In the genomic region with DNA sequence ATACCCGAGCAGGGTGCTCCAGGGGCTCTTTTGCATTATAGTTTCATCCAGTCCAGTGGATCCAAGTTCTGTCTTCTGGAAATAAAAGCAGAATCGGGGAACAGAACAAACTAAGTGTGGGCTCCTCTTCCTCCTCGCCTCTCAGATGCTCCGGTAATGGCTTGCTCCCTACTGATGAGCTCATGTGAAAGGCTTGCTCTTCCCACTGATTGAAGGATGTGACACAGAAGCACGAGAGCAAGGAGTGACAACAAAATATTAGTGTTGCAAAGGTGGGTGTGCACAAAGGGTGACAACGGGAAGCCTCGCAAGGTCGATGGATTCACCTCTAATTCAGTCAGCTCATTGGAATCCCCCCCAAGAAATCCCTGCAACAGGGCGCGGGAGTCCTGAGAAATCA, we compare ENCODE assay signal across 21 mouse cellular contexts. TPM values are rescaled to one million over a fixed set of nuclear protein-coding genes. Genes with fewer than 3 reads are reported as not detected.
DNase-seq lines count a peak whose midpoint lies in the region; ATAC-seq and TF ChIP-seq lines count a peak whose summit lies in the region.
"Had no signal": no experiment of that assay in that cellular context is flagged by ENCODE, and none has a peak within 500 bp of the region (broad histone marks: within the 10 kb centered on the region; RNA-seq: fewer than 3 reads in every experiment).

No protein-coding gene starts in this region.

- ATAC-seq in forebrain, embryonic 12.5 days (ENCODE audit: low FRiP score), result peak; percentile 64; the same call in 1 of the 2 replicates
- no peak for ATAC-seq in forebrain, postnatal 0 days
- ATAC-seq in hindbrain, embryonic 13.5 days (ENCODE audit: low FRiP score), result peak; percentile 46; the same call in 1 of the 2 replicates
- ATAC-seq in midbrain, embryonic 14.5 days (ENCODE audit: low FRiP score, low TSS enrichment), result no peak
- ATAC-seq in kidney, embryonic 14.5 days (ENCODE audit: low FRiP score, low TSS enrichment), result no peak
- ATAC-seq: intestine, embryonic 16.5 days had no signal

- no peak overlapping the region for H3K4me3 ChIP-seq in forebrain, embryonic 12.5 days (replicated peaks)
- H3K4me3 ChIP-seq in forebrain, postnatal 0 days (ENCODE audit: low read depth, low read length), result no peak overlapping the region
- H3K4me3 ChIP-seq in hindbrain, embryonic 13.5 days, result no peak overlapping the region
- H3K4me3 ChIP-seq in midbrain, embryonic 14.5 days (replicated peaks; ENCODE audit: low read depth, low read length), result no peak overlapping the region
- H3K4me3 ChIP-seq in kidney, embryonic 14.5 days (ENCODE audit: low read length), result no peak overlapping the region
- H3K4me3 ChIP-seq: heart, embryonic 12.5 days; layer of hippocampus, adult 2 months had no signal

- 65% methylated on average over 10 of the region's 10 CpGs for WGBS in forebrain, embryonic 12.5 days
- WGBS in forebrain, postnatal 0 days, result 57% methylated on average over 10 of the region's 10 CpGs
- WGBS in hindbrain, embryonic 13.5 days, result 37% methylated on average over 10 of the region's 10 CpGs
- 68% methylated on average over 10 of the region's 10 CpGs for WGBS in midbrain, embryonic 14.5 days
- WGBS in kidney, embryonic 14.5 days, result 51% methylated on average over 10 of the region's 10 CpGs

- no peak for TF ChIP-seq CTCF in forebrain, postnatal 0 days (IDR thresholded peaks at IDR 0.05; ENCODE audit: low read depth)

- 0 out of 2 replicates have a peak overlapping the region, but pooled peaks have one; percentile 13 for H3K27ac ChIP-seq in forebrain, embryonic 12.5 days
- H3K27ac ChIP-seq in forebrain, postnatal 0 days (ENCODE audit: low read depth, low read length), result no peak overlapping the region
- peak overlapping the region; percentile 73 for H3K27ac ChIP-seq in hindbrain, embryonic 13.5 days
- H3K27ac ChIP-seq in midbrain, embryonic 14.5 days (replicated peaks; ENCODE audit: low read depth, low read length), result peak overlapping the region; percentile 47; the same call in 1 of the 2 replicates
- H3K27ac ChIP-seq in kidney, embryonic 14.5 days (ENCODE audit: low read depth, low read length), result no peak overlapping the region
- H3K27ac ChIP-seq: layer of hippocampus, adult 2 months; macrophage; stomach, postnatal 0 days had no signal

- no peaks in the 10 kb centered on the region for H3K9me3 ChIP-seq in forebrain, embryonic 12.5 days
- no peaks in the 10 kb centered on the region for H3K9me3 ChIP-seq in forebrain, postnatal 0 days (ENCODE audit: low read length)
- no peaks in the 10 kb centered on the region for H3K9me3 ChIP-seq in hindbrain, embryonic 13.5 days
- no peaks in the 10 kb centered on the region for H3K9me3 ChIP-seq in midbrain, embryonic 14.5 days (ENCODE audit: control insufficient read depth, low read length)
- H3K9me3 ChIP-seq in kidney, embryonic 14.5 days (ENCODE audit: control insufficient read depth, low read length), result no peaks in the 10 kb centered on the region
- H3K9me3 ChIP-seq: heart, embryonic 12.5 days had no signal

- peaks cover 13% of the 10 kb centered on the region for H3K4me1 ChIP-seq in forebrain, embryonic 12.5 days
- H3K4me1 ChIP-seq in forebrain, postnatal 0 days (ENCODE audit: insufficient read depth), result no peaks in the 10 kb centered on the region; the same call in 1 of the 2 replicates
- H3K4me1 ChIP-seq in hindbrain, embryonic 13.5 days (replicated peaks), result peaks cover 26% of the 10 kb centered on the region
- no peaks in the 10 kb centered on the region for H3K4me1 ChIP-seq in midbrain, embryonic 14.5 days (ENCODE audit: control insufficient read depth, insufficient read depth, low read length)
- H3K4me1 ChIP-seq in kidney, embryonic 14.5 days (ENCODE audit: control insufficient read depth, insufficient read depth, low read length), result no peaks in the 10 kb centered on the region

- no peak overlapping the region for H3K9ac ChIP-seq in forebrain, embryonic 12.5 days
- no peak overlapping the region for H3K9ac ChIP-seq in forebrain, postnatal 0 days
- no peak overlapping the region for H3K9ac ChIP-seq in hindbrain, embryonic 13.5 days
- H3K9ac ChIP-seq in midbrain, embryonic 14.5 days (replicated peaks; ENCODE audit: low read length), result no peak overlapping the region
- no peak overlapping the region for H3K9ac ChIP-seq in kidney, embryonic 14.5 days (ENCODE audit: low read depth, low read length)
- H3K9ac ChIP-seq: heart, embryonic 12.5 days had no signal

- no peak overlapping the region for H3K4me2 ChIP-seq in forebrain, embryonic 12.5 days
- H3K4me2 ChIP-seq in forebrain, postnatal 0 days (ENCODE audit: low read depth), result no peak overlapping the region
- H3K4me2 ChIP-seq in hindbrain, embryonic 13.5 days, result no peak overlapping the region
- H3K4me2 ChIP-seq in midbrain, embryonic 14.5 days (ENCODE audit: low read length), result no peak overlapping the region
- no peak overlapping the region for H3K4me2 ChIP-seq in kidney, embryonic 14.5 days (replicated peaks; ENCODE audit: low read depth, low read length)
- H3K4me2 ChIP-seq: heart, embryonic 12.5 days had no signal

- DNase-seq in forebrain, postnatal 0 days, result no peak
- DNase-seq in R1 (ENCODE audit: low read depth, low spot score), result peak; percentile 8
- no peak for DNase-seq in midbrain, embryonic 14.5 days
- no peak for DNase-seq in retina, postnatal 1 day
- DNase-seq in lung, postnatal 36 days, result no peak
- DNase-seq: adrenal gland, postnatal 25 days; cerebellum, adult 8-10 months; gastrocnemius, postnatal 14 days; heart, postnatal 36 days; lung, adult 2 months had no signal

- no peaks in the 10 kb centered on the region for H3K36me3 ChIP-seq in forebrain, embryonic 12.5 days (replicated peaks)
- H3K36me3 ChIP-seq in forebrain, postnatal 0 days (ENCODE audit: insufficient read depth), result no peaks in the 10 kb centered on the region
- no peaks in the 10 kb centered on the region for H3K36me3 ChIP-seq in hindbrain, embryonic 13.5 days
- H3K36me3 ChIP-seq in midbrain, embryonic 14.5 days (ENCODE audit: control insufficient read depth, insufficient read depth, low read length), result no peaks in the 10 kb centered on the region
- H3K36me3 ChIP-seq in kidney, embryonic 14.5 days (ENCODE audit: control insufficient read depth, insufficient read depth, low read length), result no peaks in the 10 kb centered on the region
- H3K36me3 ChIP-seq: heart, embryonic 12.5 days had no signal

- H3K27me3 ChIP-seq in forebrain, embryonic 12.5 days, result no peaks in the 10 kb centered on the region
- no peaks in the 10 kb centered on the region for H3K27me3 ChIP-seq in forebrain, postnatal 0 days (ENCODE audit: insufficient read depth, low read length)
- H3K27me3 ChIP-seq in hindbrain, embryonic 13.5 days, result no peaks in the 10 kb centered on the region
- no peaks in the 10 kb centered on the region for H3K27me3 ChIP-seq in midbrain, embryonic 14.5 days (ENCODE audit: control insufficient read depth, insufficient read depth, low read length)
- H3K27me3 ChIP-seq in kidney, embryonic 14.5 days (ENCODE audit: control insufficient read depth, insufficient read depth, low read length), result no peaks in the 10 kb centered on the region

RNA-seq across cellular contexts. Expression of a gene that starts 48.6 kb away (rescaled TPM):
- 701 and 760 TPM in 2 replicates for polyA plus RNA-seq in forebrain, embryonic 12.5 days (2016; fragmentation: Nextera tagmentation; extraction: Ambion mirVana)
- 216 and 297 TPM in 2 replicates for total RNA-seq in forebrain, postnatal 0 days (2014; rRNA removed)
- polyA plus RNA-seq in forebrain, postnatal 0 days (2015; fragmentation: Nextera tagmentation; extraction: Ambion mirVana), result 245 and 288 TPM in 2 replicates
- 574 and 588 TPM in 2 replicates for polyA plus RNA-seq in hindbrain, embryonic 13.5 days (2015; fragmentation: Nextera tagmentation; extraction: Ambion mirVana)
- polyA plus RNA-seq in midbrain, embryonic 14.5 days (2014; fragmentation: Nextera tagmentation; extraction: Ambion mirVana), result 615 and 827 TPM in 2 replicates
- polyA plus RNA-seq in kidney, embryonic 14.5 days (2014; fragmentation: Nextera tagmentation; extraction: Ambion mirVana), result 109 and 115 TPM in 2 replicates
- total RNA-seq: common myeloid progenitor, adult 5-6 weeks; liver, adult 2 months; monocyte, adult 5-6 weeks had no signal
- polyA plus RNA-seq: liver, adult 2 months; macrophage had no signal

Comparison
In these comparisons a context has a peak if more than half of its experiments do, and no peak if none do; other contexts are left out.
1. ATAC-seq: peak in forebrain, embryonic 12.5 days (single experiment) and hindbrain, embryonic 13.5 days (single experiment); none in forebrain, postnatal 0 days (single experiment), midbrain, embryonic 14.5 days (single experiment) and kidney, embryonic 14.5 days (single experiment).
2. H3K27ac ChIP-seq: peak in forebrain, embryonic 12.5 days (single experiment), hindbrain, embryonic 13.5 days (single experiment) and midbrain, embryonic 14.5 days (single experiment); none in forebrain, postnatal 0 days (single experiment) and kidney, embryonic 14.5 days (single experiment).